Mouse (Mus musculus) left cerebral cortex, adult 2 months (tissue): ENCODE results near the gene RPS10-NUDT3. TPM values are rescaled to one million over a fixed set of nuclear protein-coding genes. Genes with fewer than 3 reads are reported as not detected.
A peak's percentile ranks its signal among the peaks of the same experiment; 100 is the strongest.
"Not testable (repeated sequence)": the region's sequence is repeated elsewhere in the genome, so short reads cannot be mapped to it uniquely, and the experiment has no call there.

Experiments used
- DNase-seq, 2 experiments: peaks; one replicate each; pipeline ENCODE4 v3.0.0; 2021 to 2022; ENCODE audit warnings: low spot score in 2 of 2, mixed read lengths in 1 of 2; ENCODE audit errors: extremely low spot score in 1 of 2
- H3K27ac ChIP-seq: fragments of 200-600 bp; 2 replicates; pipeline ENCODE4 v1.8.1; 2022
- H3K4me3 ChIP-seq: fragments of 200-600 bp; 2 replicates; pipeline ENCODE4 v1.8.1; 2022
- CTCF ChIP-seq: fragments of 200-600 bp; IDR thresholded peaks from 2 replicates; pipeline ENCODE4 v1.8.1; 2022; ENCODE audit warnings: antibody characterized with exemption, mild to moderate bottlenecking, moderate library complexity
- intact Hi-C: fragments of 180-260 bp; cut with DNase I; formaldehyde crosslinking; loops from one replicate; pipeline ENCODE4 v1.15.1; 2025
- total RNA-seq, 2 experiments: library from RNA; stranded (reverse); gene quantifications; 2 replicates each; pipeline ENCODE4 v1.2.3; 2021

The RPS10-NUDT3 gene
- total RNA-seq, 2 experiments from 2014 or later = 2.0 TPM; not detected in 1

- intact Hi-C loops = loop anchor here (1.0 to 5.0 kb wide), 3 partner anchors 17 to 123 kb away; no protein-coding TSS in a partner anchor
- TF ChIP-seq CTCF = peak; percentile 57
- Histone ChIP-seq H3K27ac (peak overlapping the region; percentile 89), H3K4me3 (no peak overlapping the region)
- peak; percentile 72 to 75 for DNase-seq
Observed at GRCm38 (mm10) chr17:27638921-27639332, 3.9 kb upstream of the RPS10-NUDT3 start.

DNA sequence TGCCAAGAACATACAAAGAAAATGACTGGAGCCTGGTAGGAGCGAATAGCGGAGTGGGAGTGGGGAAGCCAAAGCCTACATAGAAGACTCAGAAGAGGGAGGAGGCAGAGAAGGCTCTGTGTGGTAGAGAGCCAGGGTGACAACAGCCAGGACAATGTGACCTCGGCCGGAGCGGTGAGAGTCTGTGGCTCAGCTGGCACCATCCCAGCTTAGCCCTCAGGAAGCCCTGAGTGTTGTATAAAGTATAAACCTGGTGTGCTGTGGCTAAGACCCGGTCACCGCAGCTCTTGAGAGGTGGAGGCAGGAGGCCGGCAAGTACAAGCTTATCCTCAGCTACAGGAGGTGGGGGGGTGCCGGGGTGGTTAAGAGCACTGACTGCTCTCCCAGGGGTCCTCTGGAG, 2.3 kb upstream of the RPS10-NUDT3 start:
- intact Hi-C loops = loop anchor here (5.0 kb wide), 2 partner anchors 50 to 125 kb away; no protein-coding TSS in a partner anchor
- no peak for TF ChIP-seq CTCF
- no peak overlapping the region; the same call in 1 of the 2 replicates for H3K27ac ChIP-seq

GRCm38 (mm10) chr17:27636132-27637020, 1.4 kb upstream of the RPS10-NUDT3 start, which contains the start of gene Rps10:
TSS of gene Rps10 (minus strand) at chr17:27636669.
- intact Hi-C loops = loop anchor here (5.0 kb wide), 2 partner anchors 51 to 126 kb away; no protein-coding TSS in a partner anchor
- DNase-seq = no peak
- Histone ChIP-seq H3K27ac (peak within 1 kb of the TSS; percentile 84), H3K4me3 (peak within 1 kb of the TSS; percentile 92)
- no peak for TF ChIP-seq CTCF

More for the DNA sequence above, 2.3 kb upstream of the RPS10-NUDT3 start:
- H3K4me3 ChIP-seq = no peak overlapping the region
- DNase-seq = no peak

DNA sequence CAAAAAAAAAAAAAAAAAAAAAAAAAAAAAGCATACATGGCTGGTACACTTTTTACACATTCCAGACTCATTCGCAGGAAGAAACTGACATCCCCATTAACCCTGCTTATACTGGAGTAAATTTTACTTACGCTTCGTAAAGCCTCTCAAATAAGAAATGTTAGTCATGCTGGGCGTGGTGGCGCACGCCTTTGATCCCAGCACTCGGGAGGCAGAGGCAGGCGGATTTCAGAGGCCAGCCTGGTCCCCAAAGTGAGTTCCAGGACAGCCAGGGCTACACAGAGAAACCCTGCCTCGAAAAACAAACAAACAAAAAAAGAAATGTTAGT, 517 bp upstream of the RPS10-NUDT3 start:
- H3K27ac ChIP-seq = peak overlapping the region; percentile 84
- peak overlapping the region; percentile 92 for H3K4me3 ChIP-seq
- DNase-seq = not testable (repeated sequence)
- intact Hi-C loops = loop anchor here (5.0 kb wide), 2 partner anchors 52 to 127 kb away; no protein-coding TSS in a partner anchor

GRCm38 (mm10) chr17:27629249-27630020, 5.6 kb downstream of the RPS10-NUDT3 start:
- intact Hi-C loops = loop anchor here (1.0 kb wide), 1 partner anchor 64 kb away; the partner anchor contains the start of gene AI413582
- Histone ChIP-seq H3K4me3 (no peak overlapping the region), H3K27ac (no peak overlapping the region)
- peak; percentile 71 for TF ChIP-seq CTCF
- peak; percentile 79 to 82 for DNase-seq

DNA sequence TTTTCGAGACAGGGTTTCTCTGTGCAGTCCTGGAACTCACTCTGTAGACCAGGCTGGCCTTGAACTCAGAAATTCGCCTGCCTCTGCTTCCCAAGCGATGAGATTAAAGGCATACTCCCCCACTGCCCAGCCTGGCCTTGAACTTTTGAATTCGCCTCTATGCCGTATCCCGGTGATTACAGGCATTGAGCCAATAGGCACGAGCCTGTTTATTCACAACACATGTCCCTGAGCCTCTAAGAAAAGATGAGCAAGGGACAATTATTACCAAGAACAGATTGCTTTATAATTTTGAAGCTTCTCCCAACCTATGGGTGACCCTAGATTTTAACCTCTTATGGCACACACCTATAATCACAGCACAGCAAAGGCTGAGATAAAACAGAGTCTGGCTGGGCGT, 6.6 kb downstream of the RPS10-NUDT3 start:
- no peak for TF ChIP-seq CTCF
- intact Hi-C loops = no loop called here
- Histone ChIP-seq H3K4me3 (no peak overlapping the region), H3K27ac (no peak overlapping the region)
- no peak for DNase-seq

- no peak; the same call in 1 of the 2 replicates for TF ChIP-seq CTCF
- no peak for DNase-seq
- no peak overlapping the region for H3K4me3 ChIP-seq
- no peak overlapping the region for H3K27ac ChIP-seq
- intact Hi-C loops = no loop called here
Observed at GRCm38 (mm10) chr17:27627451-27627850, 7.6 kb downstream of the RPS10-NUDT3 start.

GRCm38 (mm10) chr17:27626681-27627080, 8.3 kb downstream of the RPS10-NUDT3 start:
- intact Hi-C loops = no loop called here
- Histone ChIP-seq H3K27ac (peak overlapping the region; percentile 34; the same call in 1 of the 2 replicates), H3K4me3 (no peak overlapping the region)
- TF ChIP-seq CTCF = no peak
- no peak for DNase-seq

DNA sequence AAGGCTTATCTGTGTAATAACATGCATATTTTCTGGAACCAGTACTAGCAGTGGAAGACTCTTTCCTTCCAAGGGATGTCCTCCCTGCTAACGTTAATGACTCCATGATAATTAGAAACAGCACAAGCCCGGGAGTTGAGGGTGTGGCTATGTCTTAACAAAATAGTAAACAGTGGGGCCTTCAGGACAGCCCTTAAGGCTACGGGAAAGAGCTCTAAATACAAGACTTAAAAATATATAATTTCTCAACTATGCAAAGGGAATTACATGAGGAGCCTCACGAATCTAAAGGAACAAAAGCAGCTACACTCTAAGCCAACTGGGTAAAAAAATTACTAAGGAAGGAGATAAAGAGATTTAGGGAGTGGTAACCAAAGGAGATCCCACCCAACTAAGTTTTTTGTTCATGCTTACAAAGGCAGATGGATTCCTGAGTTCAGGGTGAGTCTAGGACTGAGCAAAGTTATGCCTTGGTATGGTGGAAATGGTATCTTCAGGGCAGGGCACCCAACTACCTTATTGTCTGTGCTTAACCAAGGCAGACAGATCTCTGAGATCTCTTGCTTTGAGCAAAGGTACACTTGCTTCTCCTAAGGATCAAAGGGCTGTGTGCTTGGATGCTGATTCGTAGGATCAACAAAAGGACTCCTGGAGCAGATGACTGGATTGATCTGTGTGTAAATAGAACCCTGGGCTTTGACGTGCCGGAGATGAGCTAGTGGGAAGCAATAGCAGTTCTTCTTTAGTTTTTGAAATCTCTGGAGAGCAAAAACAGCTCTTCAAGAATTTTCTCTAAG, 9.4 kb downstream of the RPS10-NUDT3 start:
- TF ChIP-seq CTCF = no peak
- no peak overlapping the region for H3K27ac ChIP-seq
- no peak overlapping the region for H3K4me3 ChIP-seq
- no peak for DNase-seq
- intact Hi-C loops = no loop called here

DNA sequence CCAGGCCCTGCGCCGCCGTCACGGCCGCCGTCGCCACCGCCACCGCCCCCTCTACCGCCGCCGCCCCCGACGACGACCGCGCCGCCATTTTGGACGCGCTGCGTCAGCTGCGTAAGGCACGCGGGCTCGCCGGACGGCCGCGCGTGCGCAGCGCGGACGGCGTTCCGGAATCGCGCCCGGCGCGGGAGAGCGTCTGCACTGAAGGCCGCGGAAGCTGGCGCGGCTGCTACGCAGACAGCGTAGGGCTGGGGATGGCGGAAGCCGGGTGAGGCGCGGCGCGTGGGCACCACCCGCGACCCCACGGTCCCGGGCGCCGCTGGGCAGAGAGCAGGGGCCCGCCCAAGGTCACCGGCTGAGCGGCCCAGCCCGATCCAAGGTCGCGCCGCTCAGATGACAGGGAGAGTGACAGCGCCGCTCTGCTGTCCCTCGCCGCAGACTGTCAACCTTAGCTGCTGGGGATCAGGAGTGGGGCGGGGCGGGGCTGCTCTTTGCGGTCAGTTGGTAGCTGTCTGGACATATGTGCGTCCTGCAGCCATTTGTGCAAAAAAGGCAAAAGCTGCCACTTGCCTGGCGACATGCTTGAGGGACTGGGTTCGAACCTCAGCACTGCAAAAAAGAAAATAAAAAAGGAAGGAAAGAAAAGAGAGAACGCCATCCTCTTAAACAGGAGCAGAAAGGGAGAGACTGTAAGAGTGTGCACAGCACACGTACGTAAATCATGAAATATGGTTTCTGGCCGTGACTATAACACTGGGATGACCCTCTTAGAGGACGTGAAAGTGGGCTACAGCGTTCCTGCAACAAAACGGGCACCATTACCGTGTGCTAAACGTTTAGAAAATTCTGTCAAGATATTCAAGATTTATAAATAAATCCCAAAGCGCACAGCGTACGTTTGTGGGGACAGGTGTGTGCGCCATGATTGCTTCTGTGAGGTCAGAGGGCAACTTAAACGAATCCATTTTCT, 11.4 kb downstream of the RPS10-NUDT3 start, which contains the start of gene Nudt3:
Nudt3 (minus strand) TSS at position 136 of the 967 bp plus-strand sequence.
- no peak for TF ChIP-seq CTCF
- H3K4me3 ChIP-seq = peak within 1 kb of the TSS; percentile 73
- DNase-seq = peak; percentile 91 to 92
- H3K27ac ChIP-seq = peak within 1 kb of the TSS; percentile 99
- intact Hi-C loops = loop anchor here (2.0 kb wide), 1 partner anchor 59 kb away; the partner anchor contains the start of gene AI413582
